Mouse (Mus musculus): ENCODE data around the gene Acp5.

GRCm38 (mm10) chr9:22172318-22172717 lies 36.8 kb upstream of the Acp5 start:
- no peak for TF ChIP-seq FLI1 (IDR thresholded peaks at IDR 0.05; ENCODE audit: low read length)
- no peak for TF ChIP-seq GATA1 (IDR thresholded peaks at IDR 0.05; ENCODE audit: borderline replicate concordance, low read length)
